Mouse (Mus musculus) right cerebral cortex, adult 18-20 months (tissue): Measurements from ENCODE around the gene Ubqln4.
A peak's percentile ranks its signal among the peaks of the same experiment; 100 is the strongest.

Experiments
- DNase-seq: peaks from one replicate; pipeline ENCODE4 v3.0.0; 2022; ENCODE audit warnings: mixed read lengths

Gene Ubqln4

GRCm38 (mm10) chr3:88526157-88527131 lies 27.1 kb upstream of the Ubqln4 start:
- DNase-seq = peak; percentile 77

- DNase-seq = no peak
Measured at GRCm38 (mm10) chr3:88527565-88527964, 26.0 kb upstream of the Ubqln4 start.

GRCm38 (mm10) chr3:88528646-88529045 lies 24.9 kb upstream of the Ubqln4 start:
- no peak for DNase-seq

DNA sequence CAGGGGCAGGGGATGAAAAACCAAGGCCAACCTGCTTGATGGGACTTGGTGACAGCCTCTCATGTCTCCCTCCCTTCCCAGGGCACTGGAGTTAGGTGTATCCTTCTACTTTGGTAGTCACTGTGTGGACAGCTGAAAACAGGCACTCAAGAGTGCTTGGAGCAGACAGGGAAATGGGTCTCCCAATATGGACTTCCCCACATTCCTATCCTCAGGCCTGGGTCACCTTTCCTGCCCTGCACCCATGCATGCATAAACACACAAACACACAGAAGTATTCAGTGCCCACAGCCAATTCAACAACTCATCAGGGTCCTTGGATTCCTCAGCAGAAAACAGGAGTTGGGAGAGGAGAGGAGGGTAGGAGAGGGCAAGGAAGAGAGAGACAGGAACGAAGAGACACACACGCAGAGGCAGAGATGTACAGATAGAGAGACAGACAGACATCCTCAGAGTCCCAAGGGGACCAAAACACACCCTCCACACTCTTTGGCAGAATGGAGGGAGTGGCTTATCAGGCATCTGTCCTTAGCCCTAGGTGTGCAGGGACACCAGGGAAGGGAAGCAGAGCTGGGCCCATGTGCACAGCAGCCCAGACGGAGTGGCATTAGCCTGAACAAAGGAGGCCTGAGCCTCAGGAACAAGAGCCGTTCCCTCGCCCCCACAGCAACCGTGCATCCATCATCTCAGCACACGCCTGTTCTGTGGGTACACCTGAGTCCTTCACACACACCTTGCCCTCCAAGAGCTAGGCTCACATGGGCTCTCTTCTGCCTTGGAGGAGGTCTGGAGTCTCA lies 24.2 kb upstream of the Ubqln4 start:
- DNase-seq = no peak

- DNase-seq = no peak
Measured at GRCm38 (mm10) chr3:88530082-88530864, 23.3 kb upstream of the Ubqln4 start.

GRCm38 (mm10) chr3:88531348-88532298 lies 21.9 kb upstream of the Ubqln4 start:
- peak; percentile 89 for DNase-seq

- no peak for DNase-seq
Measured at GRCm38 (mm10) chr3:88532299-88532674, 21.3 kb upstream of the Ubqln4 start, which contains the start of gene Mex3a. Gene Mex3a, plus strand, starts transcription at chr3:88532395.

DNA sequence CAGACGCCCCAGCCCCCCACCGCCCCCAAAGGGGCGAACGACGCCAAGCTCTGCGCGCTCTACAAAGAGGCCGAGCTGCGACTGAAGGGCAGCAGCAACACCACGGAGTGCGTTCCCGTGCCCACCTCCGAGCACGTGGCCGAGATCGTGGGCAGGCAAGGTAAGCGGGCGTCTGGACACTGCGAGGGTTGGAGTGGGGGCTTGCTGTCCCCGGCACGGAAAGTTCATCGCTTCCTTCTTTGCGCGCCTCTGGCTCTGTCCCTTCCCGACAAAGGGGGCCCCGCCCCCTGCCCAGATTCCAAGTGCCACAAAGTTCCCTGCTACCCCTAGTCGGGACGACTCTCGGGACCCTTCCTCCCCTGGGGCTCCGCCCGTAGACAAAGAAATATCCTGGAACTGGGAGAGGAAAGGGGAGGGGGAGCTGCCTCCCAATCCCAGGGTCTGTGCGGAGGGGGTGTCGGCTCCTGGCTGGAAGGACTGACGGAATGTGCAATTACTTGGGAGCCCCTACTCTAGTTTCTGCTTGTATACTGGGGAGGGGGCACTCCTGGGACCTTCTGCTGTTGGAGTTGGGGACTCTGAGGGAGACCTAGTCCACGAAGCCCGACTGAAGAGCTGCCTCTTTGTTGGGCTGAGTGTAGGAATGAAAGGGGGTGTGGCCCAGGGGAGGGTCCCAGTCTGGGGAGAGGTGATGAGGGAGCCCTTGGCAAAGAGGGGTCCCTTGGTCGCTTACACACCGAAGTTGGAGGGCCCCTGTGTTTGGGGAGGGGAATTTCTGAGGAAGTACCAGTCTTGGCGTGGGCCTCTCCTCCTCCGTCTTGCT lies 20.7 kb upstream of the Ubqln4 start:
- no peak for DNase-seq

GRCm38 (mm10) chr3:88533706-88534105 lies 19.9 kb upstream of the Ubqln4 start:
- DNase-seq = no peak

- DNase-seq = no peak
Measured at GRCm38 (mm10) chr3:88535005-88535404, 18.6 kb upstream of the Ubqln4 start.

GRCm38 (mm10) chr3:88535527-88535926 lies 18.0 kb upstream of the Ubqln4 start:
- DNase-seq = no peak

GRCm38 (mm10) chr3:88536103-88536930 lies 17.2 kb upstream of the Ubqln4 start:
- DNase-seq = peak; percentile 81

GRCm38 (mm10) chr3:88537146-88537545 lies 16.4 kb upstream of the Ubqln4 start:
- DNase-seq = no peak

- DNase-seq = no peak
Measured at GRCm38 (mm10) chr3:88538271-88539145, 15.1 kb upstream of the Ubqln4 start.

DNA sequence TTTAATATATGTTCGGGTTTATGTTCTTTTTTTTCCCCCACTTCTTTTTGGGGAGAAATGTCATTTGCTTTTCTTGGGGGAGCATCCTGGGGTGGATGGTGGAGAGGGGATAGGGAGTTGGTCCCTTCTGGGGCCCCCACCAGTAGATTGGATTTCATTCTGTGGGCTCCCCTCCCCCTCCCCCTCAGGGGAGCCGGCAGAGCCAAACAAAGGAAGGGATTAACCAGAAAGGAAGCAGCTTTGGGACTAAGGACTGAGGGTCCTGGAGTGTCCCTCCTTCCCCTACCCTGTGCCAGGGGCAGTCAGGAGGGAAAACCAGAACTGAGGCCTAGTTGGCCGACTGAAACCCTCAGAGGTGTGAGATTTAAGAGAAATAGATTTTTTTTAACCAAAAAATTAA lies 14.2 kb upstream of the Ubqln4 start:
- no peak for DNase-seq

- no peak for DNase-seq
Measured at GRCm38 (mm10) chr3:88540085-88540484, 13.5 kb upstream of the Ubqln4 start.

DNA sequence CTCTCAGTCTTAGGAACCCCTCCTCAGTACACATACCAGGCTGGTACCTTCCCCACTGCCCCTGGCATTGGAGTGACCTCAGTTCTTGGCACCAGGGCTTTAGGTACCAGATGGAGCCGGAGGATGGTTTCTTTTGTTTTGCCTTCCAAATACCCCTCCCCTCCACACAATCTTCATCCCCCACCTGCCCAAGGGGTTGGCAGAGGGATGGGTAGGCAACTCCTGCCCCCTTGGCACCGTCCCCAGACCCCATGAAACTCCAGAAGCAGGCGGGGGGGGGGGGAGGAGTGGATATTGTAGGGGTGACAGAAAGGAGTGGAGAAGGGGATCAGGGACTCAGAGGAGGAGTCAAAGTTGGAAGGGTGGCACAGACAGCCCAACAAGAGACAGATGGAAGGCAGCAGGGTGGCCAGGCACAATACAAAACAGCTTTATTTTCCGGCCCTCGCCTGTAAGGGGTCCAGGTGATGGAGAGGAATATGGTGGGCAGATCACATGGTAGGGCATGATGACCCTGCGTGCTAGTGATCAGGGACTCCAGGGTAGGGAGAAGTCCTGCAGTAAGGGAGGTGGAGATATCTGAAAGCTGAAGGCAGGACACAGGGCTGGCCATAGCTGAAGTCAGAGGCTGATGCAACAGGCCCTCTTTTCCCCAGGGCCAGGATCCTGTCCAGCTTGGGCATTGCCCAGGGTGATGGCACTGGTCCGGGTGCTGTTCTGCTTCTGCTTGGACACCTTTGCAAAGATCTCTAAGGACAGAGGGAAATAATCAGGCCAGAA lies 11.7 kb upstream of the Ubqln4 start:
- DNase-seq = no peak

GRCm38 (mm10) chr3:88542486-88542885 lies 11.1 kb upstream of the Ubqln4 start:
- no peak for DNase-seq
